Mouse (Mus musculus) lung, adult 2 months (tissue): ENCODE results near the gene Slc48a1.

Source experiments
- CTCF ChIP-seq: fragments of 200-500 bp; IDR thresholded peaks from 2 replicates; pipeline ENCODE4 v1.5.1; 2011; ENCODE audit warnings: mild to moderate bottlenecking, low read length, control low read depth; ENCODE audit not compliant: insufficient read depth
- POLR2A ChIP-seq: fragments of 200-500 bp; IDR thresholded peaks from 2 replicates; pipeline ENCODE4 v1.6.1; 2011; ENCODE audit warnings: low read depth, mild to moderate bottlenecking, control low read depth, low read length, borderline replicate concordance; ENCODE audit errors: extremely low read depth

- TF ChIP-seq POLR2A (no peak), CTCF (no peak)
Measured at GRCm38 (mm10) chr15:97842058-97842457, 63.7 kb downstream of the Slc48a1 start.
